Mouse (Mus musculus): ENCODE results near the gene Kdr.
A peak's percentile ranks its signal among the peaks of the same experiment; 100 is the strongest.

The Kdr gene

DNA sequence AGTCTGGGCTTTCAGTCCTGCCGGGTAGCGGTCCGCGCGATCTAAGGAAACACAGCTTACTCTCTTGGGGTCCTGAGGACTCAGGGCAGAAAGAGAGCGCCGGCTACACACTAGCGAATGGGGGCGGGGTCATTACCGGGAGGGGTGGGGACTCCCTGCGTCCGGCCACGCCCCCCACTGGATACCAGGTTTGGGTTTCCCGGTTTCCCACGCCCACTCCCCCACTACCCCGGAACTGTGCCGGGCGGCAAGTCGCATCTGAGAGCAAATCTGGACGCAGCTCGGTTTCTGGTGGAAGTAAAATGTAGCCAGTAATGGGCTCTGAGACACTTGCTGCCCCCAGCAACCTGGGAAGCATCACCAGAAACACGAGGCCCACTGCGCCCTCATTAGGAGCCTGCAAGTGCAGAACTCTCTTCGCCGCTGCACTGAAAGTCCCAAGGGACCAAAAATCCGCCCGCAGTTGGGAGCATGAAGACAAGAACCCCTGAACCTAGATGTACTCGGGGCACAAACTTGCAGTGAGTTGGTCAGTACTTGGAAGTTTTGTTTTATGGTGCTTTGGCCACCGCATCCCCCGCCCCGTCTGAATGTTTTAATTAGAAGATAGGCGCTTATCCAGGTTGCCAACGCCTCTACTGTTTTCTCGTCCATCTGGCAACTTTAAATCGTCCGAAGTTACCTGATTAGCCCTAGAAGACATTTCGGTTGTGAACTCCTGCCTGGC, at the start of gene Kdr:
Gene Kdr (minus strand): TSS at position 85 of the 727 bp plus-strand sequence.
- DNase-seq (ENCODE audit: low read depth, low spot score): peak; percentile 92

DNA sequence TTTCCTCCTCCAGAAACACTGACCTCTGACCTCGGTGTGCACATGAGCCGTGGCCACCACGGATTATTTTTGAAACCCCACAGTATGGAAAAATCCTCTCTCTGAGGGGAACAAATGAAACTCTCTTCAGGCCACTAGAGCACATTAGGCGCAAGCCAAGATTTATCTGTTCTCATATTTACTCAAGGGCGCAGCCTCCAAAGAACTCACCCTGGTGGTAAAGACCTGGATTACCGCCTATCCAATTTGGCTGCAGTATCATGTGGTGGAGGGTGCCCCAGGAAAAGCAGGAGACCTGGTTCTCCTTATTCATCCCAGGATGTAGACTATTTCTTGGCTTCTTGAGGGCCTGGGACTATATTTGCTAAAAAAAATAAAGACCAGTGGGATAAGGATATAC, 48.5 kb upstream of the Kdr start:
- no peak for DNase-seq (ENCODE audit: low read depth, low spot score)

DNA sequence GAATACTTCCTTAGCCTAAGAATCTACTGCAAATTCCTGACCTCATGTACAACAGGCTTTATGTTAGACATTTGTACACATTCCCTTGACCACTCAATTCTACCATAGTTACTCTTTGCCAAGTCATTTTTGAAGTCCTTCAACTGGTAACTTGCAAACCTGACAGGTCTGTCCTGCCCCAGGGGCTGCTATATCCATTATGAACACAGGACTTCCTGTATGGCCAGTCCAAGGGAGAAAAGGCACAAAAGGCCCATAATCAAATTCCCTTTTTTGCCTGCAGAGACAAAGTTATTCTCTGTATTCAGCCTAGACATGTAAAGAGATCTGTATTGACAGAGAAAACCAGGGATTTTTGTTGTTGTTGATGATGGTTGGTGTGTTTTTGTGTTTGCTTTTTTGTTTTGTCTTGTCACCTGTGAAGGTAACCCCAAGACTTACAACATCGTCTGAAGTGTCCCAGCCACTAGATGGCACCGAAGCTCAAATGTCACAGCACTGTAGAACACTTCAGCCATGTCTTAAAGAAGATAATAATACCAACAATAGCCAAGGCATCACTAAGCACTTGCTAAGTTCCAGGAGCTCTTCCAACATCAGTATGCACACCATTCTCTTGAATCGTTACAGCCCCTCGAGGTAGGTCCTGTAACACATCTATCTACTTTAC, 47.9 kb upstream of the Kdr start:
- DNase-seq (ENCODE audit: low read depth, low spot score): peak; percentile 50

DNA sequence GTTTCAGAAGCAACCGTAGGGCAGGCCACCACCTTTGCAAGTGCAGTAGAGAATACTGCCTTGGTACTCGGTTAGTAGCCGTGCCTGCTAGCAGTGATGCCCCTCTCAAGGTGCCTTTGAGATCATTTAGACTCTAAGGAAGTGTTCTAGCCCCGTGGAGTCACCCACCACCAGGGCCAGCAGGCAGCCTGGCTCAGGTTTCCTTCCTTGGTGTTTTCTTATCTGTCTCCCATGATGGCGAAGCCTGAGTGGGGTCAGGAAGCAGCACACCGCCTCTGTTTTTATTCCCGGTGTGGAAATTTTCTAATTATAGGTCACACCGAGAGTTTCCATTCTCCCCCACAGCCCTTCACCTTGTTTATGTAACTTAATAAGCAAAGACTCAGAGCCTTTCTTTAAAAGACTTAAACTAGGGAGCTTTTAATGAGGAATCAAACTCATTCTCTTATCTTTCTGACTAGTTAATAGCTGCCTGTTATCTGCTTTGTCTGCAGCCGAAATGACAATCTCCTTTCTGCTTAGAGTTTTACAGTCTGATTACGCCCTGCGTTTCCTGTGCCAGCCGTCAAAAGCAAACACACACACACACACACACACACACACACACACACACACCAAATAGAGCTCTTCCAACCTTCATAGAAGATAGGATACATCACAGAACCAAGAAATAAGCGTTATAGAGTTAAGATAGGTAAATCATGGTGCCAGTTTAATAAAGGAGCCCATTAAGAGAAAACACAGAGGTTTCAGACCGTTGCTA, 44.9 kb upstream of the Kdr start:
- no peak for DNase-seq (ENCODE audit: low read depth, low spot score)

DNA sequence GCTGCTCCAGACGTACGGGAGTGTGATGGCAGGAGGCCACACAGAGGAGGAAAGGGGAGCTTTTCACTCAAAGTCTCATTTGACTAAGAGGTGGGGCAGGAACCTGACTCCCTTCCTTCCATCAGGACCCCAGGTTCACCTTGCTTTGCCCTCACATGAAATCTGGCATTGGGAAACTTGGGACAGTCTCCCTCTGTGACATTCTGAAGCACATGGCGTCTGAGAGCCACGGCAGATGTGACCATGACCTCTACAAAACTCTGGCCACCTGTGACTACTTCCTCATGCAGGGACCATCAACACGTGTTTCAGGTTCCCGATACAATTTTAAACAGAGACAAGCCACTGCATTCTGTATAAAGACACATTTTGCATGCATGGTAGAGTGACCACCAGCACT, 44.2 kb upstream of the Kdr start:
- no peak for DNase-seq (ENCODE audit: low read depth, low spot score)

DNA sequence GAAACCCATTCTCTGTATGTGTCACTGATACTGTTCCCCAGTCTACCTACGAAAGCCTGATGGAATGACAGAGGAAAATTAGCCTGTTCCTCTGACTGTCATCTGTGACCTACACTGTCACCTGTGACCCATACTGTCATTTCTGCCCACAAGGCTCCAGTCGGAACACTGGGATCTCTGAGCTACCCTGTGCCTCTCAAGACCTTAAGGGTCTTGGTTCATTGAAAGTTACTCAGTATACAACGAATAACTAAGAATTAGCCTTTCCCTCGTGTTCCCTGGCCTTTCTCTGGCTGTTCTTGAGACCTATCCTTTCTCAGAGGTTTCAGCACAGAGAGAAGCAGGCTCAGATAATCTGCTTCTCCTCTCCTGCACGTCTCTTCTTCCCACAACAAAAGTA, 40.1 kb upstream of the Kdr start:
- DNase-seq (ENCODE audit: low read depth, low spot score): no peak

DNA sequence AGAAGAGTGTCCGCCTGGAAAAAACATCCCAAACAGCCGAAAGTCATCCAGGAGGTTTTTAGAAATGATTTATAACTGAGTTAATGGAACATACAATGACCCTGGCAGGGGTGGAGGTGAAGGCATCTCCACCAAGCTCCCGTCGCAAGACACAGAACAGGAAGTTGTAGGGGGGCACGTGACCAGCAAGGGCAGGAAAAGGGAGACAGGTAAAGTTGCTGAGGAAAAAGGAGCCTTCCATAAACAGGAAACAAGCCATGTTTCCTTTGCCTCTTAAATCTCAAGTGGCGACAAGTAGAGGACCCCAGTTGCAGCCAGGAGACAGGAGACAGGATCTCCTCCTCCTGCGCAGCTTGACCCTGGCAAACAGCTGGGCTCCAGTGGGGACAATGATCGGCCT, 37.8 kb upstream of the Kdr start:
- no peak for DNase-seq (ENCODE audit: low read depth, low spot score)

DNA sequence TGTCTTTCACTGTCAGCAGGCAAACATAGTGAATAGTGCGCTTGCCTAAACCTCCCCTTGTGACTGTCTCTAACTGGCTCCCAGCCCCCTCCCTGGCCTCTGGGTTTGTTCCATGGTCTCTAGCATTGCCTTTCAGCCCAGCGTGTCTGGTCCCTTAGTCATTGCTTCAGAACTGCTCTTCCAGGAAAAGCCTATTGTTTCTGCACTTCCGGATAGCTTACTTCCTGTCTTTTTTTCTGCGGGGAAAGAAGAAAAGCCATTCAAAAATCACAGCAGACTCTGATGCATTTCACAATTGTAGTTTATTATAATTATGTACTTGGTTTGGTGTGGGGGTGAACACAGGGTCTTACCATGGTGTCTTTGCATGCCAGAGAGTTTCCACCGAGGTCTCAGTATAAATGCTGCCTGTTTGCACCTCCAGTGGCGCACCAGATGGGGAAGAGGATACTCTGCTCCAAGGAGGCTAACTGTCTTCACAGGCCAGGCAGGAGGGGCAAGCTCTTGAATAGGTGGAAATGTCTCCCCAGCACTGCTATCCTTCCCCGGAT, 35.7 kb upstream of the Kdr start:
- peak; percentile 19 for DNase-seq (ENCODE audit: low read depth, low spot score)

DNA sequence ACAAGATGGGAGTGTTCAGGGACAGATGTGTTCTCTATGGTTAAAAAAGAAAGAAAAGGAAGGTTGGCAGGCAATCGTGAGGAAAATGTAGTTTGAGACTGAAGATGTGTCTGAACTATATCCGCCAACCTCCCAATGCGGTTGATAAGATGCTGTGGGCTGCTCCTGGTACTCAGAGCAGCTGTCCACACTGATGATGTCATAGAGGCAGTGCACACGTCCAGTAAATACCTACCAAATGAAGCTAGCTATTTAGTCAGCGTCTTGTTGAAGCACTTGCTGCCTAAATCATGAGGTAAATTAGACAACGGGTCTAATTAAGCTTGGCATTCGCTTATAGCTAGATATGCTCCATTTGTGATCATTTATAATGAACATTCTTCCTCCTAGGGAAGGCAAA, 28.1 kb upstream of the Kdr start:
- DNase-seq (ENCODE audit: low read depth, low spot score): no peak

DNA sequence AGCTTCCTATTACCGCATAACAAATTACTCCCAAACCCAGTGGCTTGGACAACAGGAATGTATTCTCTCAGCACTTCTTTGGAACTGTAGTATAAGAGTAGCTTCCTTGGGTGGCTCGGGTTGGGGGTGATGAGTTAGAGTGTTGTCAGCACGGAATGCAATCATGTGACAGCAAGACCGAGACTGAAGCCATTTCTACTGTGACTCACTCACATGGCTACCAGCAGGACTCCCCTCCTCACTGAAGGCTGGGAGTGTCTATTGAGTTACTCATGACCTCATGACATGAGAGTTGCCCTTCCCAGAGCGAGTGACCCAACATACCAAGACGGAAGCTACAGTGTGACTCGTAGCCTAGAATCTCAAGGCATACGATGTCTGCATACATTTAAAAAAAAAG, 12.0 kb upstream of the Kdr start:
- no peak for DNase-seq (ENCODE audit: low read depth, low spot score)

DNA sequence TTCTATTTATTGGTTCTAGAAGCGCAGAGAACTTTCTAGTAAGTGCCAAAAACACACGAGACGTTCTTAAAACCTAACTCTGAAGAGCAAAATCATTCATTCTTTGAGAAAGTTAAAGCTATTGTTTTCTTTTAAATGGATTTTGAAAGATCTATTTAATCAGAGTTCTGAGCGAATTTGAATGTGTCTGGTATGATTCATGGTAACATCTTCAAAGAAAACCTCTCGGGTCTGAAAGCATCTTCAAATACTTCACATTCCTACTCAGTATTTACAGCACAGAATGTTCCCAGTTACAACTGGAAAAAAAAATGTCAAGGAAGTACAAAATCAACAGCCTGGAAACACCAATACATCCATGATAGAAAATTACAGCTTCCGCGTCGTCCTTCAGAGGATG, 9.3 kb upstream of the Kdr start:
- DNase-seq (ENCODE audit: low read depth, low spot score): no peak

DNA sequence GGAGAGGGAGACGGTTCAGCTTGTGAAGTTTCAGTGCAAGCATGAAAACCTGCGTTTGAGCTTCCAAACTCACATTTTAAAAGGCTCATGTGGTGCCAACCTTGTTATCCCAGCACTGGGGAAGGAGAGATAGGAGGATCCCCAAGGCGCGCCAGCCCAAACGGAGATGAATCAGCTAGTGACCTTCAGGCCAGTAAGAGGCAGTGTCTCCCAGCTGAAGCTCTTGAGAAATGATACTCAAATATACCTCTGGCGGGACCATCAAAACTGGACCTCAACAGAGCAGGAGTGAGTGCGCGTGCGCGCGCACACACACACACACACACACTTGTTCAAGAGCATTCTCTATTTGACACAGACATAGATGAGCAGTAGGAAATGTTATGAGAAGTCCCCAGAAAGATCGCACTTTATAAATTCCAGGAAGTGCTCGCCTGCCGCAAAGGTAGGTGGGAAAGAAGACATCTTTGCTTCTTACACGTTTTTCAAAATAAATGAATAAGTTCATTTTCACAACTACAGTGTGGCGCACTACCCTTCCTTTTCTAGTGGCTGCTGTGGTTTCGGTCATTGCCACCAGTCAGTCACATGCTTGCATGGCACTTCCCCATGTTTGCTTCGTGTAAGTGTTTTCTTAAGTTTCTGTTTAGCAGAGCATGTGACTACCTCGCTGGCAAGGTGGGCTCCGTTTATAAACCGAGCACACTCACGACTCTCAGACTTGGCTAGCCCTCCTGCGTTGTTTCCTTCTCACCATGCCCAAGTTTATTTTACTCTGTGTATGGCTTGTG, 2.5 kb upstream of the Kdr start:
- DNase-seq (ENCODE audit: low read depth, low spot score): no peak

DNA sequence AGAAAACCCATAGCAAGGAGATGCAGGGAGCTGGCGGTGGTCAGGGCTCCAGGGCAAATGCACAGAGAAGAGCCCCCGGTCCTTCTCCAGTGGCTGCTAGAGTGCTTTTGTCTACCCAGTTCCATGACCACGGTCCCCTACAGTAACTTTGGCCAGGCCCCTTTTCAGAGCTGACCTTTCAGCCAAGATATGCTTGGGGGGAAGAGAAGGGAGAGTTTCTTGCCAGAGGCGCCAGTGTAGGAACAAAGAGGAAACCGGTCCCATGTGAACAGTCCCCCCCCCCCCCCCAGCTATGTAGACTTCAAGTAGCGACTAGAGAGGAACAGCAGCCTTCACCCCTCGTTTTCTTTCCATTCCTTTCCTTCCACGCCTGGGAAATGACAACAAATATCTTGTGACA, 850 bp upstream of the Kdr start:
- DNase-seq (ENCODE audit: low read depth, low spot score): no peak

DNA sequence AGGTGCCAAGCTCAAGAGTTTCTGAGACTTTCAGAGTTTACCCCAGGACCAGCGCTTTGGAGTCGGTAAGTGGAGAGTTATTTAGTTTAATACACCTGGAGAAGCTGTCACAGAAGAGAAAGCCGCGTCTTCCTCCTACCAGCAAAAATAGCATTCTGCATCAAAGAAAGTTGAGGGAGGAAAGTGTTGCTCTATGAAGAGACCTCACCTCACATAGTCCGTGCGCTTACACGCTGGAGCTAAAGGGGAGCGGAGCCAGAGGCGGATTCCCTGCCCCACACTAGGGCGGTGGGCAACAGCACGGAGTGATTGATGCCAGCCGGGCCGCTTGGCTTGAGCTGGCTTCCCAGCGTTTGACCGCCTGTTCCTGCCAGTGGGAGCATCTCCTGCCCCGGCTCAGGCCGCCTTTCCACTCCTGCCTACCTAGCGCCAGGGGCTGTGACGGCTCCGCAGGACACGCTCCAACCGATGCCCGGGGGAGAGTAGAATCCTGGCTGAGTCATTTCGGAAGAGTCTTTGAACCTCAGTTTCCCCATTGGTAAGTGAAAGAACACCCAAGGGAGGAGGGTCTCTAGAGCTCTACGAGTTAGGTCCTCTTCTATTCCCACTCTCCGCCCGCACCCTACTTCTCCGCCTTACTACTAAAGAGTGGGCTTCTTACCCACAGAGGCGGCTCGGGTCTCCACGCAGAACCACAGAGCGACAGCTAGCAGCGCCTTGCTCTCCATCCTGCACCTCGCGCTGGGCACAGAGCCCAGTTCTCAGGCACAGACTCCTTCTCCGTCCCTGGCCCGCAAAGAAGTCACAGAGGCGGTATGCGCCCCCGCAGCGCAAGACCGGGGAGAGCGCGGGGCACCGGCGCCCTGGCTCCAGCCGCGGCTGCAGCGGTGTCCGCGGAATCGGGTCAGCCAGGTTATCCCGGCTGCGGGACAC, 551 bp downstream of the Kdr start:
- DNase-seq (ENCODE audit: low read depth, low spot score): peak; percentile 51

DNA sequence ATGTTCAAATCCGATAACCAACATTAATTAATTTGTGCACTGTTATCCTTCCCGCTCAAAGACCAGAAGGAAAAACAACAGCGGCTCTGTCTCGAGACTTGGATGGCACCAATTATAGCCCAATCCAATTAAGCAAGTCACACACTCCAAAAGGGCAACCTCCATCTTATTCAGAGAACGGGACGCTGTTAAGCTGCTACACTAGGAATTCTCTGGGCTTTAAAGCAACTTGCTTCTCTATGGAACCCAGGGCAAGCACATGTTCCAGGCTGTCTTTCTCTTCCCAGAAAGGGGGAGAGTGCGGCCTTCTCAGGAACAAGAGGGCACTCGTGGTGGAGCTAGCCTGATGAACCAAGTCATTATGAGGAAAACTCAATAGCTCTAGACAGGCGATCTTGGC, 1.6 kb downstream of the Kdr start:
- DNase-seq (ENCODE audit: low read depth, low spot score): no peak

DNA sequence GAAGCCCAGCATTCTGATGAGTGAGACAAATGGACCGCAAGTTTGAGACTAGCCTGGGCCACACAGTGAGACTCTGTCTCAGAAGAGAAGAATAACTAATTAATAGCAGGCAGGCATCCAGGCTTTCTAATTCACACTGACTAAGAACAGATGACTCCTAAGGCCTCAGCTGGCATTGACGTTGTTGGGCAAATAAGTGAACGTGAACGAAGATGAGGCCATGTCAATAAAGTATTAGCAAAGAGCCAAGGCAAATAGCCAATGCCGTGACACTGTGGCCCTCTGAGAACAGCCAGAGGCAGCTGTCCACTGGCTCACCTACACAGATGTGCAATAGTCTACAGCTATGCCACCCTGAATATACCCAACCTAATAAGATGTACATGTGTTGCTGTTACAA, 2.9 kb downstream of the Kdr start:
- DNase-seq (ENCODE audit: low read depth, low spot score): no peak

DNA sequence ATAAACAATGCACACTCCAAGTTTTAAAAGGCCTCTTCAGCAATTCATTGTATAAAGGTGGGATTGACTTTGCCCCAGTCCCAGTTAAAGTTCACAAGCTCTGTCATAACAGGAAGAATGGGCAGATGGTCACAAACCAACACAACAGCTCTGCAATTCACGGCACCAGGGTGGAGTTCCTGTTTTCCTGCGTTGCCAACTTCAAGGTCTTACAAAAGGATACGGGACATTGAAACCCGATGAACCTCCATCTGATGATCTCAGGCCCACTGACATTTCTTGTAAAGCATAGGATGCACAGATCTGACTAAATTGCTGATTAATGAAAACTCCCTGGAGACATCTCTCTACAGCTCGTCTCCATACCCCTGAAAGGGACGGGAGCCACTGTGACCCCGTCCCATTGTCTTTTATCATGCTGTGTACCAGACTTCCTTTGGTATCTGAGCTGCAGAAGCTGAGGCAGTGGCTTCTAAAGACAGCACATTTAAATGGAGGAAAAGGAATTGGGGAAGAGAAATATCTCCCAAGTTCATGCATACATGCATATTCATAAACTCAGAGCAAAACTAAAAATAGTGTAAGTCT, 3.6 kb downstream of the Kdr start:
- DNase-seq (ENCODE audit: low read depth, low spot score): no peak

DNA sequence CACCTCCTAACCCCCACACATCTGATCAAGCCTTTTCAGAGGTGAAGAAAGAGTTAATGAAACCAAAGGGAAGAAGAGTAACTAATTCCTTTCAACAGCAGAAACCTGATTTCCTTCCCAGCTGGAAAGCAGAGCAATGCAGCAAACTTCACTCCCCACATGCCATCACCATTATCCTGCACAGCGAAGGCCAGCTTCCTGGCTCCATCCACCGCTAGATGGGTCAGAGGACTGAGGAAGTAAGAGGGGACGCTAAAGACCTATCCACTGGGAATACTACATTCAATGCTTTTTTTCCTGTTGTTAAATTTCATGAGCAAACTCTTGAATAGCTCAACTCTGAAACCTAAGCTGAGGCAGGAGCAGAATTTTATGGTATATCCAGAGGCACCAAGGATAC, 8.4 kb downstream of the Kdr start:
- no peak for DNase-seq (ENCODE audit: low read depth, low spot score)

DNA sequence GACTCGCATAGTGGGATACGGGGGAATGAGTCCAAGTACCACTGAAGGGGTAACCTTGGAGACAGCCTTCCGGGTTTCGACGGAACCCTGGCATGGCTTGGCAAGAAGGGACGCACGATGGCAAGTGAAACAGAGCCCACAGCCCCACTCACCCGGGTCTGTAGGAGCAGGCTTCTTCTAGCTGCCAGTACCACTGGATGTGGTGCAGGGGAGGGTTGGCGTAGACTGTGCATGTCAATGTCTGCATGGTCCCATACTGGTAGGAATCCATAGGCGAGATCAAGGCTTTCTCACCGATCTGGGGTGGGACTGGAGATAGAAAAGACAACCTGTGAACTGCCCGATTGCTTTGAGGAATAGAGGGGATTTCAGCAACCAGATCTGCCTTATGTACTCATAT, 15.7 kb downstream of the Kdr start:
- no peak for DNase-seq (ENCODE audit: low read depth, low spot score)

DNA sequence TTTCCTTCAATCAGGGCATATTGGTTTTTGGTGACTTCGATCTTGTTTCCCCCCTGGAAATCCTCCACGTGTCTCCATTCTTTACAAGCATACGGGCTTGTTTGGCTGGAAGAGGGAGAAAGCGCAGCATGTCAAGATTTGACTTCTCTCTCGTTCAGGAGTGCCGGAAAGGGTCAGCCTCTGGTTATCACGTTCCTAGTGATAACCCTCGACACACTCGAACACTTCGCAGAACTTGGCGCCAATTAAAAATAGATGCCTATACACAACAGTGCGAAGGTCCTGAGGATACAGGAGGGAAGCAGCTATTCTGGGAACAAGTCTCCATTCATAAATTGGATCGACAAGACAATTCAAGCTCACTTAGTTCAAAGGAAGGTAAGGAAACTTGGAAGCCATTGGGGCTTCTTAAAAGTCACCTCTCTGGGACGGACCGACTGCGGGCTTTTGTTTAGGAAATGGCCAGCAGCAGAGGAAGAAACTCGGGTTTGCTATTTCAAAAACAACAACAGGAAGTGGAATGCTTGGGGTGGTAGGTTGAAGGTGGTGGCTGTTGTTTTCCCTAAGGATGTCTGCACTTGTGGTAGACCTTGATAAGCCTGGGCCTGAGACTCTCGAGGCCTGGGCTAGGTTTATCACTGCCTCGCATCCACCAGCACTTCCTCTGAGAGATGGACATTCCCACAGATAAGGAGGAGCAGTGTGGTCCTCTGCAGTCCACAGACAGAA, 16.4 kb downstream of the Kdr start:
- no peak for DNase-seq (ENCODE audit: low read depth, low spot score)
